Mouse (Mus musculus) kidney, adult 2 months (tissue): Measurements from ENCODE around the gene Bcan.

Experiments
- CTCF ChIP-seq: fragments of 200-500 bp; conservative IDR thresholded peaks from 2 replicates; pipeline ENCODE4 v1.5.1; 2011; ENCODE audit warnings: low read depth, mild to moderate bottlenecking, control low read depth, low read length, moderate library complexity, mixed read lengths; ENCODE audit not compliant: insufficient read depth, insufficient read length
- POLR2A ChIP-seq: fragments of 200-500 bp; IDR thresholded peaks from one replicate; pipeline ENCODE4 v1.6.1; 2011; ENCODE audit warnings: low read depth, low read length, control low read depth

- TF ChIP-seq CTCF (no peak), POLR2A (no peak)
Observed at GRCm38 (mm10) chr3:87973593-87974380, 26.2 kb downstream of the Bcan start.
